Mouse (Mus musculus) heart, postnatal 0 days (tissue): ENCODE results near the gene Cmtm6.

Experiments
- CTCF ChIP-seq: IDR thresholded peaks from 2 replicates; pipeline ENCODE4 v1.5.1; 2016; ENCODE audit warnings: antibody characterized with exemption, control low read depth, low read depth
- EP300 ChIP-seq: IDR thresholded peaks from 2 replicates; pipeline ENCODE4 v1.6.1; 2016; ENCODE audit warnings: antibody characterized with exemption, low read depth

GRCm38 (mm10) chr9:114690119-114690601 lies 40.8 kb upstream of the Cmtm6 start:
- TF ChIP-seq CTCF = no peak
- TF ChIP-seq EP300 = no peak
